In genomic region chr13:111553182-111553581, GRCm38 (mm10) we compare ENCODE assay signal across 27 mouse cellular contexts. TPM values are rescaled to one million over a fixed set of nuclear protein-coding genes. Genes with fewer than 3 reads are reported as not detected.
DNase-seq lines count a peak whose midpoint lies in the region; ATAC-seq and TF ChIP-seq lines count a peak whose summit lies in the region.
"Had no signal": no experiment of that assay in that cellular context is flagged by ENCODE, and none has a peak within 500 bp of the region (broad histone marks: within the 10 kb centered on the region; RNA-seq: fewer than 3 reads in every experiment).

No protein-coding gene starts in this region.

- no peak for DNase-seq in liver
- DNase-seq in R1 (ENCODE audit: low read depth, low spot score) = peak; percentile 68
- DNase-seq in yolk sac, embryonic 10.5 days (ENCODE audit: low spot score) = peak; percentile 48
- no peak for DNase-seq in kidney, adult 11 months
- DNase-seq: adrenal gland, adult 8-10 months; adrenal gland, postnatal 36 days; cerebellum, adult 11 months; cerebellum, adult 8-10 months; cerebellum, postnatal 25 days; gastrocnemius, postnatal 10 days; heart, adult 18-20 months; heart, postnatal 10 days; heart, postnatal 4 days had no signal

- H3K27me3 ChIP-seq in liver, embryonic 15.5 days = no peaks in the 10 kb centered on the region
- no peaks in the 10 kb centered on the region for H3K27me3 ChIP-seq in ES-Bruce4 (ENCODE audit: control insufficient read depth, insufficient read depth, low read length, poor library complexity, severe bottlenecking)
- H3K27me3 ChIP-seq in kidney, embryonic 15.5 days = no peaks in the 10 kb centered on the region
- H3K27me3 ChIP-seq: embryonic facial prominence, embryonic 12.5 days; forebrain, embryonic 15.5 days; hindbrain, embryonic 12.5 days; Patski had no signal

- H3K4me1 ChIP-seq in liver, embryonic 15.5 days (replicated peaks) = peaks cover 75% of the 10 kb centered on the region
- peaks cover 1% of the 10 kb centered on the region for H3K4me1 ChIP-seq in ES-Bruce4 (ENCODE audit: control insufficient read depth, insufficient read depth, low read length)
- peaks cover 9% of the 10 kb centered on the region for H3K4me1 ChIP-seq in kidney, embryonic 15.5 days
- H3K4me1 ChIP-seq: forebrain, embryonic 15.5 days; hindbrain, embryonic 12.5 days had no signal

- H3K9me3 ChIP-seq in liver, embryonic 15.5 days (replicated peaks) = peaks cover 3% of the 10 kb centered on the region; the same call in 1 of the 2 replicates
- H3K9me3 ChIP-seq in ES-Bruce4 (replicated peaks; ENCODE audit: control insufficient read depth, insufficient read depth, low read length, poor library complexity, severe bottlenecking) = no peaks in the 10 kb centered on the region
- no peaks in the 10 kb centered on the region for H3K9me3 ChIP-seq in kidney, embryonic 15.5 days (replicated peaks)
- H3K9me3 ChIP-seq: forebrain, embryonic 15.5 days; heart, embryonic 10.5 days had no signal

- no peak overlapping the region for H3K4me3 ChIP-seq in liver, embryonic 15.5 days (replicated peaks)
- H3K4me3 ChIP-seq in ES-Bruce4 (ENCODE audit: low read depth, low read length) = 0 out of 2 replicates have a peak overlapping the region, but pooled peaks have one; percentile 22
- H3K4me3 ChIP-seq in kidney, embryonic 15.5 days (replicated peaks) = no peak overlapping the region
- H3K4me3 ChIP-seq: embryonic facial prominence, embryonic 12.5 days; forebrain, embryonic 15.5 days; heart, embryonic 10.5 days; hindbrain, embryonic 12.5 days had no signal

- H3K4me2 ChIP-seq in liver, embryonic 15.5 days = no peak overlapping the region
- H3K4me2 ChIP-seq in kidney, embryonic 15.5 days = no peak overlapping the region
- H3K4me2 ChIP-seq: embryonic facial prominence, embryonic 12.5 days; forebrain, embryonic 15.5 days; hindbrain, embryonic 12.5 days had no signal

- no peak for TF ChIP-seq CTCF in ES-Bruce4 (IDR thresholded peaks at IDR 0.05; ENCODE audit: low read depth, low read length)

- H3K9ac ChIP-seq in liver, embryonic 15.5 days = no peak overlapping the region; the same call in 1 of the 2 replicates
- no peak overlapping the region for H3K9ac ChIP-seq in ES-Bruce4 (ENCODE audit: low read depth, poor library complexity, severe bottlenecking)
- no peak overlapping the region for H3K9ac ChIP-seq in kidney, embryonic 15.5 days
- H3K9ac ChIP-seq: embryonic facial prominence, embryonic 12.5 days; forebrain, embryonic 15.5 days; hindbrain, embryonic 12.5 days had no signal

- 46% methylated on average over 7 of the region's 7 CpGs for WGBS in liver, embryonic 15.5 days (ENCODE audit: insufficient replicate concordance)
- WGBS in kidney, embryonic 15.5 days = 81% methylated on average over 7 of the region's 7 CpGs

- TF ChIP-seq POLR2A in ES-Bruce4 (IDR thresholded peaks at IDR 0.05; ENCODE audit: insufficient read depth, low read length) = no peak

- TF ChIP-seq EP300 in ES-Bruce4 (IDR thresholded peaks at IDR 0.05; ENCODE audit: insufficient read depth, low read depth, low read length) = peak; percentile 82

- peak overlapping the region; percentile 65 for H3K27ac ChIP-seq in liver, embryonic 15.5 days (replicated peaks)
- H3K27ac ChIP-seq in ES-Bruce4 (ENCODE audit: insufficient read depth, low read length) = peak overlapping the region; percentile 60
- no peak overlapping the region for H3K27ac ChIP-seq in kidney, embryonic 15.5 days
- H3K27ac ChIP-seq: embryonic facial prominence, embryonic 12.5 days; forebrain, embryonic 15.5 days; heart, embryonic 10.5 days; hindbrain, embryonic 12.5 days; hindbrain, postnatal 0 days had no signal

- no peaks in the 10 kb centered on the region for H3K36me3 ChIP-seq in liver, embryonic 15.5 days (replicated peaks)
- H3K36me3 ChIP-seq in ES-Bruce4 (ENCODE audit: control insufficient read depth, insufficient read depth, low read length, poor library complexity, severe bottlenecking) = no peaks in the 10 kb centered on the region
- H3K36me3 ChIP-seq in kidney, embryonic 15.5 days = no peaks in the 10 kb centered on the region
- H3K36me3 ChIP-seq: embryonic facial prominence, embryonic 12.5 days; forebrain, embryonic 15.5 days; heart, embryonic 10.5 days; hindbrain, embryonic 12.5 days had no signal

- no peak for ATAC-seq in liver, embryonic 15.5 days (ENCODE audit: insufficient read depth)
- no peak for ATAC-seq in kidney, embryonic 15.5 days (replicated peaks; ENCODE audit: low FRiP score)
- ATAC-seq: forebrain, embryonic 15.5 days; hindbrain, postnatal 0 days; Patski had no signal

RNA-seq across cellular contexts. Expression of gene Gm49496, which starts 3.4 kb away (rescaled TPM):
- not detected in 2 replicates for polyA plus RNA-seq in liver, embryonic 15.5 days (2015; fragmentation: Nextera tagmentation; extraction: Ambion mirVana)
- polyA plus RNA-seq in ES-Bruce4 (2011; ENCODE audit: insufficient read depth, insufficient read length, low read depth, missing spikeins) = 3.7 and 4.4 TPM in 2 replicates
- polyA plus RNA-seq in kidney, embryonic 15.5 days (2015; fragmentation: Nextera tagmentation; extraction: Ambion mirVana) = not detected in 2 replicates
- polyA plus RNA-seq: C2C12; cortical plate, adult 2 months; embryonic facial prominence, embryonic 12.5 days; forebrain, embryonic 11.5 days; forebrain, embryonic 15.5 days; frontal cortex, adult 2 months; heart, embryonic 10.5 days; heart, embryonic 14.5 days; hindbrain, embryonic 12.5 days; hindbrain, postnatal 0 days had no signal

RNA-seq across cellular contexts. Expression of gene Gm10198, which starts 39.4 kb away (rescaled TPM):
- polyA plus RNA-seq in liver, embryonic 15.5 days (2015; fragmentation: Nextera tagmentation; extraction: Ambion mirVana) = not detected in 2 replicates
- not detected in 2 replicates for polyA plus RNA-seq in ES-Bruce4 (2011; ENCODE audit: insufficient read depth, insufficient read length, low read depth, missing spikeins)
- not detected in 2 replicates for polyA plus RNA-seq in kidney, embryonic 15.5 days (2015; fragmentation: Nextera tagmentation; extraction: Ambion mirVana)
- polyA plus RNA-seq: C2C12; cortical plate, adult 2 months; embryonic facial prominence, embryonic 12.5 days; forebrain, embryonic 11.5 days; forebrain, embryonic 15.5 days; frontal cortex, adult 2 months; heart, embryonic 10.5 days; heart, embryonic 14.5 days; hindbrain, embryonic 12.5 days; hindbrain, postnatal 0 days; Patski had no signal

Comparison
In these comparisons a context has a peak if more than half of its experiments do, and no peak if none do; other contexts are left out.
1. DNase-seq: peak in R1 (single experiment) and yolk sac, embryonic 10.5 days (single experiment); none in liver (single experiment) and kidney, adult 11 months (single experiment).